Mouse (Mus musculus) heart, postnatal 0 days (tissue): ENCODE measurements at regions not wholly inside any gene's neighbourhood (a gene's known extent, or its start where the extent isn't known, plus 50 kb on each side); places are given as distances from the start of the nearest gene placed in this dataset.

Experiments
- ATAC-seq: fragments of 200-750 bp; cut with Nextera tagmentation; 2 replicates; pipeline ENCODE4 v1.8.0; 2017; ENCODE audit warnings: low read depth, moderate number of reproducible peaks, moderate library complexity; ENCODE audit not compliant: insufficient read depth
- DNase-seq: peaks from one replicate; pipeline ENCODE4 v3.0.0-alpha.2; 2016; ENCODE audit warnings: low spot score
- H3K27ac ChIP-seq: fragments of 300-500 bp; sonication (generic); 2 replicates; pipeline ENCODE4 v1.5.1; 2014; ENCODE audit warnings: low read depth, mild to moderate bottlenecking
- H3K27me3 ChIP-seq: fragments of 300-500 bp; sonication (generic); 2 replicates; pipeline ENCODE4 v1.6.1; 2014; ENCODE audit warnings: low read length, mixed read lengths; ENCODE audit not compliant: control insufficient read depth, insufficient read depth
- H3K36me3 ChIP-seq: fragments of 300-500 bp; sonication (generic); replicated peaks from 2 replicates; pipeline ENCODE4 v1.6.1; 2014; ENCODE audit warnings: low read length, mixed read lengths; ENCODE audit not compliant: control insufficient read depth, insufficient read depth
- H3K4me1 ChIP-seq: fragments of 300-500 bp; sonication (generic); 2 replicates; pipeline ENCODE4 v1.6.1; 2014; ENCODE audit warnings: antibody characterized with exemption; ENCODE audit not compliant: control insufficient read depth, insufficient read depth
- H3K4me2 ChIP-seq: fragments of 300-500 bp; sonication (generic); 2 replicates; pipeline ENCODE4 v1.6.1; 2014; ENCODE audit warnings: low read depth, mild to moderate bottlenecking, low read length, moderate library complexity
- H3K4me3 ChIP-seq: fragments of 300-500 bp; sonication (generic); 2 replicates; pipeline ENCODE4 v1.5.1; 2014; ENCODE audit warnings: low read depth, low read length
- H3K9ac ChIP-seq: fragments of 300-500 bp; sonication (generic); replicated peaks from 2 replicates; pipeline ENCODE4 v1.6.1; 2014; ENCODE audit warnings: low read depth, low read length, mixed read lengths
- H3K9me3 ChIP-seq: fragments of 300-500 bp; sonication (generic); replicated peaks from 2 replicates; pipeline ENCODE4 v1.6.1; 2016; ENCODE audit warnings: low read length; ENCODE audit not compliant: control insufficient read depth
- CTCF ChIP-seq: IDR thresholded peaks from 2 replicates; pipeline ENCODE4 v1.5.1; 2016; ENCODE audit warnings: antibody characterized with exemption, control low read depth, low read depth
- EP300 ChIP-seq: IDR thresholded peaks from 2 replicates; pipeline ENCODE4 v1.6.1; 2016; ENCODE audit warnings: antibody characterized with exemption, low read depth
- WGBS: fragments of 180-500 bp; shearing (Covaris S2); extraction: QIAGEN DNeasy Blood & Tissue Kit; methylation state at CpG from one replicate; pipeline ENCODE4 v1.1.7; 2014; 5-methylcytosine and 5-hydroxymethylcytosine counted together

DNA sequence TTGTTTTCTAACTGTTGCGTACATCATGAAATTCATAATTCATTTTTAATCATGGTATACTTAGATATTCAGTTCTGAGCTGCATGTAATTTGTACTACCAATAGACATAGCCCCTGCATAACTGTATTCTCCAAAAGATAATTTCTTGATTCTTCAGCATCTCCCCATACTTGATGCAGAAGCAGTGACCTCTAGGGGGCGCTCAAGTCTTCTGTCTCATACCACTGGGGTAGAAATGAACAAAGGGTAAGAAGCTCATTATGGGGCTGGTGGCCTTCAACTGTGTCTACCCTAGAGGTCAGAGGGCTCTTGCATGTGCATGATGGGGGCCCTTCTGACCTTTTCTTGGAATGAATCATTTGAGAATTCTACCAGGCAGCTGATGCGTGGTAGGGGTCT is 85.6 kb upstream of the H2al1a start:
- H3K27ac ChIP-seq, result no peak overlapping the region
- TF ChIP-seq EP300 (no peak), CTCF (peak; percentile 42)
- H3K4me2 ChIP-seq, result no peak overlapping the region
- H3K4me3 ChIP-seq, result no peak overlapping the region
- 60% methylated on average over 3 of the region's 3 CpGs for WGBS
- H3K9me3 ChIP-seq, result no peaks in the 10 kb centered on the region
- no peaks in the 10 kb centered on the region for H3K4me1 ChIP-seq
- no peaks in the 10 kb centered on the region for H3K27me3 ChIP-seq
- no peaks in the 10 kb centered on the region for H3K36me3 ChIP-seq
- DNase-seq (no peak), ATAC-seq (no peak)
- no peak overlapping the region for H3K9ac ChIP-seq

- no peak for TF ChIP-seq CTCF
- no peak overlapping the region for H3K4me3 ChIP-seq
- H3K27ac ChIP-seq, result no peak overlapping the region
- DNase-seq (no peak), ATAC-seq (no peak)
- H3K4me2 ChIP-seq, result no peak overlapping the region
- H3K9me3 ChIP-seq, result no peaks in the 10 kb centered on the region
- no peaks in the 10 kb centered on the region for H3K36me3 ChIP-seq
- no peaks in the 10 kb centered on the region for H3K4me1 ChIP-seq
- H3K27me3 ChIP-seq, result no peaks in the 10 kb centered on the region
- 77% methylated on average over 1 of the region's 1 CpGs for WGBS
- no peak overlapping the region for H3K9ac ChIP-seq
Observed at GRCm38 (mm10) chrX:11239066-11239465, 60.0 kb upstream of the H2al1a start.

DNA sequence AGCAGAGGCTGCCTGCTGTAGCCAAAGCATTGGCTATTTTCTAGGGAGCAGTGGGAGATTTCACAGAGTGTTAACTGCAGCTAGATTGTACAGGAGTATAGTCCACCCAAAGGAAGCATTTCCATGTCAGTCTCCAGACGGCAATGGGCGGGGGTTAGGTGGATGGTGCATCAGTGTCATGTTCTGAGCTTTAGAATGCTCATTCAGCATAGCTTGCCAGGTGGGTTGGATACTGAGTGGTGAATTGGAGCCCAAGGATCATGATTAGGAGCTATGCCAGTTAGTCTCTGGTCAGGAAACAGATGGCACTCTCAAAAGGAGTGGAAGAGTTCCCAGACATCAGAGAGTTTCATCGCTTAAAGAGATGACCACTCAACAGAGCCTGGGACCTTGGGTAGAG is 53.5 kb upstream of the H2al1a start:
- Histone ChIP-seq H3K27me3 (no peaks in the 10 kb centered on the region), H3K9me3 (no peaks in the 10 kb centered on the region), H3K4me1 (no peaks in the 10 kb centered on the region), H3K27ac (no peak overlapping the region), H3K36me3 (no peaks in the 10 kb centered on the region), H3K4me2 (no peak overlapping the region), H3K4me3 (no peak overlapping the region), H3K9ac (no peak overlapping the region)
- WGBS, result 77% methylated on average over 3 of the region's 3 CpGs
- DNase-seq (no peak), ATAC-seq (no peak)
- TF ChIP-seq EP300, result no peak
- no peak for TF ChIP-seq CTCF
